Mouse (Mus musculus): ENCODE measurements around the gene Zfp105.

The Zfp105 gene

DNA sequence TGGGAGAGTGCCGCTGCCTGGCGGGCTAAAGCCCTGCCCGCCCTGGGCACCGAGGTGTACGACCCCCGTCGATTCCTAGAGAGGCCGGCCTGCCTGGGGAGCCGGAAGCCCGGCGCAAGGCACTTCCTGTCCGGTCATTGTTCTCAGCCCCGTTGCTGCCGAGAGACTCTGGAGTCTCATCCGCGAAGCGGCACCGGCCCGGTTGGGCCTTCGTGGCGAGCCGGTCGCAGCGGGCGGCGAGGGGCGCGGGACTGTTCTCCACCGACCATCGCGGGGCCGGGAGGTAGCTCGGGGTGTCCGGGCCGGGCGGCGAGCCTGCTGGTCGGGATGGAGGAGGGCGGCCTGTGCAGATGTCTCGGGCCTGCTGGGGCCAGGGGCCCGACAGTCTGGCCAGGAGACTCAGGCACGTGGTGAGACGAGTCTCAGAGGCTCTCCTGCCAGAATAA is at the start of gene Zfp105:
Zfp105 (plus strand) TSS at position 137 of the 446 bp plus-strand sequence.
- DNase-seq (ENCODE audit: low spot score in 2 of 2) = peak in 1 of 2 experiments; percentile 59

DNA sequence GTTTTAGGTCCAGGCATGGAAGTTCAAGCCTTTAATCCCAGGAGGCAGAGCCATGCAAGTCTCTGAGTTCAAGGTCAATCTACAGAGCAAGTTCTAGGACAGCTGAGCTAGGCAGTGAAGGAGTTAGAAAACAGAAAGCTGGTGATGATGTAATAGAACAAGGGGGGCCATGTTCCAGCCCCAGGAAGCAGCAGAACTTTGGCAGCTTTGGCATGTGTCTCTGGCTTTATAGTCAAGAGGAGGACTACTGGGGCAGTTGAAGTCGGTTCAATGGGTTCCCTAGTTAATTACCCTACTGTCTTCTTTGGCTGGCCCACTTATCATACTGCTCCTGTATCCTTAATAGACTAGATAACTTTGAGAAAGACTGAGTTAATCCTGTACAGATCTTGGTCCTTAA is 48.2 kb upstream of the Zfp105 start:
- no peak for DNase-seq (ENCODE audit: low spot score in 2 of 2)

DNA sequence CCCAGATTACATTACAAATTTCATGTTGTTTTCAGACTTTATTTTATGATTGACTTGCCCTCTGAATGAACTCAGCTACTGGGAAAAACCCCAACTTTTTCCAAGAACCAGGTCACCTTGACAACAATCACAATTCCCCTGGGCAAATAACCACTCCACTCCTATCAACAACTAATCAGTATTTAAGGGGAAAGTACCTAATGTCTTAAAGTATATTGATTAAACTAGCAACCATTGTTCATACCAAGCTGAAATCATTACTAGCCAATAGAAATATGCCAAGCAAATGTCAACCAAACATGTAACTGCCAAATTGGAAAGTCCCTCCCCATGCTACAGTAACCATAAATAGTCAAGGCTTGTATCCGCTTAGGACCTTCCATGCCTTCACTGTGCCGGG is 47.7 kb upstream of the Zfp105 start:
- DNase-seq (ENCODE audit: low spot score in 2 of 2) = no peak

DNA sequence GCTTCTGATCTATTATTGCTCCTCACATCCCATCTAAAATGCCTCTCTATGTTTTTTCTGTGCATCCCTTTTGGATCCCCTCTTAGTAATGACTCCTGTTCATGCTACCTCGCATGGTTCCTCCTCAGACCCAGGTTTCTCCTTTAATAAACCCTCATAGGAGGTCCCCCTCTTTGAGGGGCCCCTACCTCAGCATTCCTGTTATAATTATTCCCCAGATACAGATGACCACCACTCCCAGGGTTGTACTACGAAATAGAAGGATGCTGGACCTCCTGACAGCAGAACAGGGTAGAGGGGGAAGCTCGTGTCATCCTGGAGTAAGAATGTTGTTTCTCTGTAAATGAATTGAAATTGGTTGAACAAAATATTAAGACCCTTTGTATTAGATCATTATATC is 37.5 kb upstream of the Zfp105 start, which contains the start of gene Zkscan7:
Zkscan7 (plus strand) TSS at position 301 of the 400 bp plus-strand sequence.
- no peak for DNase-seq (ENCODE audit: low spot score in 2 of 2)

DNA sequence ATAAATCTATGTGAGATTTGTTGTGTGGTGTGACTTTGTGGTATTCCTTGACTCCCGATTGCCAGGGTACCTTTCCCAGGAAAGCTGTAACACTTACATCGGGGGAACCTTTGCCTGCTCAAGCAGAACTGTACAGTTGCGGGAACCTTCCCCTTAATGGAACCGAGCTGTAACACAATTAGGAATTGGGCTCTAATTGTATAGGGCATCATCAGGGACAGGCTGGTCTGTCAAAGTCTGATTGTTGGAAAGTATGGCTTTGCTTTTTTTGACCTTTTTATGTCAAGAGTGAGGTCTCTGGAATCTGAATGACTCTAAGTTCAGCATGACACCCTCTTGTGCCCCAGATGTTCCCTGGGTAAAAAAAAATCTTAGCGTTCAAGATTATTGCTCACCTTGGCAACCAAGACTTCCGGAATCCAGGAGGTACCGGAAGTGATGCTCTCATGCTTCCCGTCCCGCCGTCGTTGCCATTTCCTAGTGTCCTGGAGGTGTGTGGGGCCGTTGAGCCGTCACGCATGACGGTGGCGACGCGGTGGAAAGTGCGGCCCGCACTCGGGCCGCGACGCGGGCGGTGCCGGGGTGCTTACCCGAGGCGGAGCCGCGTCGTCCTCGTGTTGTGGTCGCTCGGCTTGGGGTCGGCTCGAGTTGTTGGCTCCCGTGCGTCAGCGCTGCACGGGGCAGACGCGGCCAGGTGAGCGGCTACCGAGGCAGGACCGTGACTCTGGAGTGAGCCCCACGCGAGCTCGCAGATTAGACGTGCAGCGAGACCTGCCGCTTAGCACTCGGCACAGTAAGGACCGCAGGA is 36.3 kb upstream of the Zfp105 start:
- DNase-seq (ENCODE audit: low spot score in 2 of 2) = peak; percentile 47 to 64

DNA sequence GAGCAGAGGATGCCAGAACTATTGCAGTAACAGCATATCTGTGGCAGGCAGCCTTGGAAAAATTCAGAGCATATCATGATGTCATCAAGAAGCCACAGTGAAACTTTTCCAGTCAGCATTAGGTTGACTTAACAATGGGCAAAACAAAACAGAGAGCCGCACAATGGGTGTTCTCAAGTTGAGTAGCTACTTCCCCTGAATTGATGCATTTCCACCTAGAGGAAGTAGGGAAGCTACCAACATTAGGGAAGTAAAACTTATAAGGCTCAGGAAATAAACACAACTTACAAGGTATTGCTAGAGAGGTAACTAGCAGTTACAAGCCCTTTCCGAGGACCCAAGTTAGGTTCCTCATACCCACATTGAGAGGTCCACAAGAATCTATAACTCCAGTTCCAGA is 21.8 kb upstream of the Zfp105 start:
- DNase-seq (ENCODE audit: low spot score in 2 of 2) = no peak

DNA sequence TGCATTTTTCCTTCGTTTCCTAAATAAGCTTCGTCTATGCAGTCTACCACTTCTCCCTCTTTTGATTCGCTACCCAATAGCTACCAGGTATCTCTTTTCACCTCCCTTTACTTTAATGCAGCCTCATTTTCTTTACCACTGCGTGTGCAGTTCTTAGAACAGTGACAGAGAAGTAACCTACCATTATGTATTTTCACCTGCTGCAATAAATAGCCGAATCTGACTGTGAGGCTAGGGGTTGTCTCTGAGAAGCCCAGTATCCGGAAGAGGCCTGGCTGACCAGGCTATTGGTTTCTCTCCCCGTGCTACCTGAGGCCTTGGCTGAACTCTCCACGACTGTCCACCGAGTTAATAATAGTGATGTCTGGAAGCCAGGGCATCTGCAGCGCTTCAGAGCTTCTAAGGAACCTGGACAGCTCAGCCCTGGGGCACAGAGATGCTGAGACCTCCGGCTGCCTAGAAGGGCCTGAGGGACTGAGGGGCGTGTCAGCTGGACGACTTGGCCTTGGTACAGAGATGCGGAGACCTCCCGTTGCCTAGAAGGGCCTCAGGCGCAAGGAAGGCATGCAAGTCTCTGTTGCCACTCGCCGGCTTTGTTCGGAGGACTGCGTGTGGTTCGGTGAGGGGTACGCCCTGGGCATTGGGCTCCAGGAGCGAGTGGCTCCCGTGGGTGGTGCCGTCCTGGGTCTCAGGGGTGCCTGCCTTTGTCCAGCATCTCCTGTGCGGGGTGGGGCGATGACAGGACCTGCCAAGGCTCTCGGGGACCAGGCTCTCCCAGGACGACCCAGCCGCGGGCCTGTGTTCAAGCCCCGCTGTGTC is 19.9 kb upstream of the Zfp105 start:
- DNase-seq (ENCODE audit: low spot score in 2 of 2) = peak in 1 of 2 experiments; percentile 44

DNA sequence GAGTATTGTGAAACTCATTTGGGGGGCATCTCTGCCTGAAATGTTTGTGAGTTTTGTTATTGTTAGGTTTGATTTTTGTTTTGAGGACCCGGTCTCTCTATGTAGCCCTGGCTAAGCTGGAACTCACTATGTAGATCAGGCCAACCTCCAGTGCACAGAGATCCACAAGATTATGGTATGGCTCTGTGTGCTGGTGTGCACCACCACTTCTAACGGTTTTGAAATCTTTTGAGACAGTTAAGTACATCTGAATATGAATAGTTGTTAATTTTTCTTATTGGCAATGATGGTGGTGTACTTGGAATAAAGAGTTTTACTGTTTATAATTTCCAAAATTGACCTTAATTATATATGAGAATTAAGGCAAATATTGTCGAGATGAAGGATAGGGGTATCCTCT is 436 bp upstream of the Zfp105 start:
- no peak for DNase-seq (ENCODE audit: low spot score in 2 of 2)

DNA sequence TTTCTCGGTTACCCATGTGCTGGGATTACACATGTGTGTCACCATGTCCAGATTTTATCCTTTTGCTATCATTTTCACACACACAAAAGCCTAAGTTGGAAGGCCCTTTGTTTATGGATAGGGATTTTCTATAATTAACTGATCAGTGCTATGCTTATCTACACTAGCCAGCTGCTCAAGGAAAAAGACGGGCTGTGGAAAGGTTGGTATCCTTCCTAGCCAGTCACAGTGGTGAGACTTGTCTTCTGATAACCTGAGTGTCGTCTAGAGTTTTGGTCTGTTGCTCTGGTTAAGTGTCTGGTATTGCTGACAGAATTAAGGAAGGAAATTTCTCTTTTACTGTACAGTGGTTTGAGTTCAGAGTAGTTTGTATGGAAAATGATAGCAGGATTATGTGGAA is 6.0 kb downstream of the Zfp105 start:
- no peak for DNase-seq (ENCODE audit: low spot score in 2 of 2)

DNA sequence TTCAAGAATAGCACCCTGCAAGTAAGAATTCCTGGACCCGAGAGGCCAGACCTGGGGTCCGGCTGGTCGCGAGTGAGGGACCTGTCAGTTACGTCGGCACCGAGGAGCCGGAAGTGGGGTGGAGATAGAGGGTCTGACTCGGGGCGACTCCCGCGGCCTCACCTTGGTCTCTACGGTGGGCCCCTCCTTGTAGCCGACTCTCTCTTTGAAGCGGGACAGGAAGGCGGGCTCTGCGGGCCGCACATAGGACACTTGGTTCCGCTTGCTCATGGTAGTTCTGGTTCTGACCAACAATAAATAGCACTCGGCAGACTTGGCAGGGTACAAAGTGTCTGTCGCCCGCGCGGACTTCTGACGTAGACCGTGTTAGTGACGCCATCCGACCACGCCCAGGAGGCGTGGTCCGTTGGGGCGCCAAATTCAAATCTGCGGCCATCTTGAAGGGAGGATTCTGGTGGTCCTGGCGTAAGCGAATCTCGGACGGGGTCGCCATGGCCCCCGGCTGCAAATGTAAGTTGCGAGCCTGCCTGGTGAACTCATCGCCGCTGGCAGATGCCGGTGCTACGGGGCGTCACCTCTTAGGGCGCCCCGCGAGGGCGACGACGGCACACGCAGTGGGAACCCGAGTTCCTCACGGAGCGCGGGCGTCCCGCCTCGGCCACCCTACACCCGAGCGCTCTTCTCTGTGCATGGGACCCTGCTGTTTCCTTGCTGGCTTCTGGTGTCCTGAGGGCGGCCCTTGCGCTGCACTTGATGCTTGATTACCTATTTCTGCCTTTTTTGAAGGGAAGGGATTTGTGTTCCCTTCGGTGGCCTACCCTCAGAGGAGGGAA is 28.0 kb downstream of the Zfp105 start, which contains the start of the genes 1110059G10Rik and Kif15:
1110059G10Rik (minus strand) TSS at position 358 of the 833 bp plus-strand sequence.
Kif15 (plus strand) TSS at position 404 of the 833 bp plus-strand sequence.
- peak; percentile 70 to 94 for DNase-seq (ENCODE audit: low spot score in 2 of 2)

All from left cerebral cortex, adult 9 months (tissue).